Mouse (Mus musculus): Measurements from ENCODE around the gene Map1s.

DNA sequence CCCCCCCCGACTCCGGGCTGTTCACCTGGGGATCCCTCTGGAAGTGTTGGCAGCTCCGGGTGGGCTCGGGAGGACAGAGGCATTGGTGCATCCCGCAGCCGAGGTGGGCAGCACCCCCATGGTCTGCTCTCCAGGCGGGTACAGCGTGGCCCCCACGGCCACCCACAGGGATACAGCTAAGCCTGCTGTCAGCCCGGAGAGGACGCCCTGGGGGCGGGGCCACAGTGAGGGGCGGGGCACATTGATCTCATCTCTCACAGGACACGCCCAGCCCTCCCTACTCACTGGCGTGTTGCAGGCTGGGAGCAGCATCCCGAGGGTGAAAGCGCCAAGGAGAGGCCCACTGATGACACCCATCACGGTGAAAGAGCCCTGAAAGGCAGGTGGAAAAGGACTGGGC lies 18.1 kb upstream of the Map1s start:
- TF ChIP-seq CTCF (IDR thresholded peaks at IDR 0.05; ENCODE audit: low read depth) (no peak), EP300 (optimal IDR thresholded peaks at IDR 0.05) (no peak)

Measured in stomach, postnatal 0 days (tissue).